Mouse (Mus musculus) cerebellum, adult 2 months (tissue): ENCODE results near the gene Eml6.

Experiments
- CTCF ChIP-seq: fragments of 200-500 bp; IDR thresholded peaks from 2 replicates; pipeline ENCODE4 v1.5.1; 2011; ENCODE audit warnings: low read depth, mild to moderate bottlenecking, control low read depth, low read length, moderate library complexity, borderline replicate concordance; ENCODE audit not compliant: insufficient read depth
- POLR2A ChIP-seq: fragments of 200-500 bp; IDR thresholded peaks from 2 replicates; pipeline ENCODE4 v1.6.1; 2011; ENCODE audit warnings: low read length, control low read depth, borderline replicate concordance; ENCODE audit not compliant: insufficient read depth

DNA sequence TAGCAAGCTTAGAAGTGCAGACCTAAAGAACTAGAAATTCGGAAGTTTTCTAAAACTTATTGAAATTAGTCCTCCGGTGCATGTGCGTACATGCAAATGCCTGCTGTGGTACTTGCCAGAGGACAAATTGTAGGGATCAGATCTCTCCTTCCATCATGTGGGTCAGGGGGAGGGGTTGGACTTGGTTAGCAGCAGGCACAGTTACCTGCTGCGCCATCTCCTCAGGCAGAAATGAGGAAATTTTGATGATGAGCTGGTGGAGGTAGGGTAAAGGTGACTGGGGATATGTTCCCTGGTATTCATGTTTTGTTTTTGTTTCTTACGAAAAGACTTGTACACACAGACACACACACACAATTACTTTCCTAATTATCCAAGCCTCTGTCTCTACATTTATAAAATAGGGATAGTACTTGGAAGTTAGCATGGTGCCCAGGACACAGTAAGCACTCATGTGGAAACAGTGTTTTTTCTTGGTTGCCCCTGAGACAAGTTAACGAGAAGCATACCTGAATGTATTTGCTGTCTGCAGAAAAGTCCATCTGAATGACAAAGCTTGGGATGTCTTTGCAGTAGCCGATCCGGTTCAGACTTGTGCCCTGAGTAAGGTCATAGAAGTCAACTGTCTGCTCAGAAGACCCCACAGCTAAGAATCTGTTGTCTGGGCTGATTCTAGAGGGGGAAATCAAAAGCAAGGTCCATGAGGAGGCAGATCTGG, 276.9 kb downstream of the Eml6 start:
- TF ChIP-seq POLR2A (no peak), CTCF (no peak)
